Mouse (Mus musculus): Measurements from ENCODE around the gene Parn. TPM values are rescaled to one million over a fixed set of nuclear protein-coding genes. Genes with fewer than 3 reads are reported as not detected.
A peak's percentile ranks its signal among the peaks of the same experiment; 100 is the strongest.
"Not testable (repeated sequence)": the region's sequence is repeated elsewhere in the genome, so short reads cannot be mapped to it uniquely, and the experiment has no call there.

Gene Parn
- polyA plus RNA-seq, 1 experiment from 2014 or later, result 40.9 TPM

GRCm38 (mm10) chr16:13660736-13661135, 7.2 kb downstream of the Parn start:
- Histone ChIP-seq H3K9me3 (ENCODE audit: low read depth, low read length) (no peaks in the 10 kb centered on the region), H3K36me3 (ENCODE audit: insufficient read depth) (peaks cover 51% of the 10 kb centered on the region), H3K4me1 (ENCODE audit: insufficient read depth) (no peaks in the 10 kb centered on the region), H3K27me3 (ENCODE audit: insufficient read depth, low read length) (no peaks in the 10 kb centered on the region), H3K4me2 (no peak overlapping the region), H3K9ac (no peak overlapping the region), H3K4me3 (ENCODE audit: low read depth, low read length) (no peak overlapping the region), H3K27ac (ENCODE audit: low read depth) (no peak overlapping the region)
- no peak for TF ChIP-seq CTCF (IDR thresholded peaks at IDR 0.05; ENCODE audit: low read depth)
- no peak for ATAC-seq (ENCODE audit: insufficient read depth)
- no peak for DNase-seq
- 90% methylated on average over 9 of the region's 9 CpGs for WGBS

- no peak for TF ChIP-seq CTCF (IDR thresholded peaks at IDR 0.05; ENCODE audit: low read depth)
- Histone ChIP-seq H3K4me2 (no peak overlapping the region), H3K4me1 (ENCODE audit: insufficient read depth) (no peaks in the 10 kb centered on the region), H3K36me3 (ENCODE audit: insufficient read depth) (peaks cover 44% of the 10 kb centered on the region), H3K4me3 (ENCODE audit: low read depth, low read length) (no peak overlapping the region), H3K9ac (no peak overlapping the region), H3K9me3 (ENCODE audit: low read depth, low read length) (no peaks in the 10 kb centered on the region), H3K27me3 (ENCODE audit: insufficient read depth, low read length) (no peaks in the 10 kb centered on the region), H3K27ac (ENCODE audit: low read depth) (no peak overlapping the region)
- DNase-seq (no peak), ATAC-seq (ENCODE audit: insufficient read depth) (no peak)
- 87% methylated on average over 3 of the region's 3 CpGs for WGBS
These were observed 9.1 kb downstream of the Parn start for GRCm38 (mm10) chr16:13658886-13659285.

DNA sequence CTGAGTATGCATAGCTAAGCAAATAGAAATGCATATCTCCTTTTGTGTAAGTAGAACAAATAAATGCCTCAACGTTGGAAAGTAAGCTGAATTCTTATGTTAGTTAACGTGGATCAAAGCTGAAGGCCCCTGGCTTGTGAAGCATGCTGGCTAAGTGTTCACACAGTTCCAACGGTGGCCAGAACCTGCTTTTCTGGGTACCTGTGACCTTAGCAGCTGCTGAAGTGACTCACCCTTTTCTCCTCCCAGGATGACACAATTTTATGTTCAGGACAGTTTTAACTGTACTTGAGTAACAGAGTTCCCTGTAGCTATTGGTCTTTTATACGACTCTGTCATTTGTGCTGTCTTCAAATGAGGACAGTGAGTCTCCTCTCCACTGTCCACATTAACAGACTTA, 22.0 kb downstream of the Parn start:
- no peak for ATAC-seq (ENCODE audit: insufficient read depth)
- no peak overlapping the region for H3K4me3 ChIP-seq (ENCODE audit: low read depth, low read length)
- H3K27me3 ChIP-seq (ENCODE audit: insufficient read depth, low read length), result no peaks in the 10 kb centered on the region
- 72% methylated on average over 4 of the region's 4 CpGs for WGBS
- no peak overlapping the region for H3K9ac ChIP-seq
- H3K9me3 ChIP-seq (ENCODE audit: low read depth, low read length), result no peaks in the 10 kb centered on the region
- no peak for TF ChIP-seq CTCF (IDR thresholded peaks at IDR 0.05; ENCODE audit: low read depth)
- H3K4me2 ChIP-seq, result no peak overlapping the region
- no peaks in the 10 kb centered on the region for H3K4me1 ChIP-seq (ENCODE audit: insufficient read depth)
- DNase-seq, result no peak
- peaks cover 46% of the 10 kb centered on the region for H3K36me3 ChIP-seq (ENCODE audit: insufficient read depth)
- H3K27ac ChIP-seq (ENCODE audit: low read depth), result no peak overlapping the region

GRCm38 (mm10) chr16:13644474-13644873, 23.5 kb downstream of the Parn start:
- no peaks in the 10 kb centered on the region for H3K27me3 ChIP-seq (ENCODE audit: insufficient read depth, low read length)
- H3K36me3 ChIP-seq (ENCODE audit: insufficient read depth), result peaks cover 42% of the 10 kb centered on the region
- WGBS, result 87% methylated on average over 3 of the region's 3 CpGs
- H3K27ac ChIP-seq (ENCODE audit: low read depth), result no peak overlapping the region
- H3K9ac ChIP-seq, result no peak overlapping the region
- no peak overlapping the region for H3K4me2 ChIP-seq
- no peak overlapping the region for H3K4me3 ChIP-seq (ENCODE audit: low read depth, low read length)
- no peak for TF ChIP-seq CTCF (IDR thresholded peaks at IDR 0.05; ENCODE audit: low read depth)
- no peaks in the 10 kb centered on the region for H3K4me1 ChIP-seq (ENCODE audit: insufficient read depth)
- ATAC-seq (ENCODE audit: insufficient read depth) (no peak), DNase-seq (no peak)
- H3K9me3 ChIP-seq (ENCODE audit: low read depth, low read length), result no peaks in the 10 kb centered on the region

- no peaks in the 10 kb centered on the region for H3K27me3 ChIP-seq (ENCODE audit: insufficient read depth, low read length)
- WGBS, result 77% methylated on average over 7 of the region's 7 CpGs
These were observed 27.9 kb downstream of the Parn start for GRCm38 (mm10) chr16:13640064-13640463.

GRCm38 (mm10) chr16:13639508-13639907, 28.5 kb downstream of the Parn start:
- H3K4me2 ChIP-seq, result no peak overlapping the region
- no peaks in the 10 kb centered on the region for H3K27me3 ChIP-seq (ENCODE audit: insufficient read depth, low read length)
- H3K9ac ChIP-seq, result no peak overlapping the region
- H3K36me3 ChIP-seq (ENCODE audit: insufficient read depth), result peaks cover 48% of the 10 kb centered on the region
- DNase-seq (no peak), ATAC-seq (ENCODE audit: insufficient read depth) (no peak)
- no peaks in the 10 kb centered on the region for H3K4me1 ChIP-seq (ENCODE audit: insufficient read depth)
- H3K9me3 ChIP-seq (ENCODE audit: low read depth, low read length), result no peaks in the 10 kb centered on the region
- TF ChIP-seq CTCF (IDR thresholded peaks at IDR 0.05; ENCODE audit: low read depth), result no peak
- 83% methylated on average over 5 of the region's 5 CpGs for WGBS
- no peak overlapping the region for H3K4me3 ChIP-seq (ENCODE audit: low read depth, low read length)
- H3K27ac ChIP-seq (ENCODE audit: low read depth), result no peak overlapping the region

More at GRCm38 (mm10) chr16:13640064-13640463, 27.9 kb downstream of the Parn start:
- Histone ChIP-seq H3K4me2 (no peak overlapping the region), H3K27ac (ENCODE audit: low read depth) (no peak overlapping the region), H3K4me3 (ENCODE audit: low read depth, low read length) (no peak overlapping the region), H3K4me1 (ENCODE audit: insufficient read depth) (no peaks in the 10 kb centered on the region), H3K9ac (no peak overlapping the region), H3K36me3 (ENCODE audit: insufficient read depth) (peaks cover 47% of the 10 kb centered on the region), H3K9me3 (ENCODE audit: low read depth, low read length) (no peaks in the 10 kb centered on the region)
- ATAC-seq (ENCODE audit: insufficient read depth) (no peak), DNase-seq (peak; percentile 16)
- peak; percentile 43 for TF ChIP-seq CTCF (IDR thresholded peaks at IDR 0.05; ENCODE audit: low read depth)

GRCm38 (mm10) chr16:13638198-13638597, 29.8 kb downstream of the Parn start:
- not testable (repeated sequence) for H3K27ac ChIP-seq (ENCODE audit: low read depth)

GRCm38 (mm10) chr16:13628345-13628744, 39.6 kb downstream of the Parn start:
- peak; percentile 66 for TF ChIP-seq CTCF (IDR thresholded peaks at IDR 0.05; ENCODE audit: low read depth)
- no peaks in the 10 kb centered on the region for H3K9me3 ChIP-seq (ENCODE audit: low read depth, low read length)
- ATAC-seq (ENCODE audit: insufficient read depth), result 0 out of 2 replicates have a peak, but pooled peaks have one; percentile 31

More at GRCm38 (mm10) chr16:13638198-13638597, 29.8 kb downstream of the Parn start:
- WGBS, result 49% methylated on average over 2 of the region's 2 CpGs
- ATAC-seq (ENCODE audit: insufficient read depth); DNase-seq; H3K9ac ChIP-seq; H3K4me2 ChIP-seq; H3K4me3 ChIP-seq (ENCODE audit: low read depth, low read length); H3K9me3 ChIP-seq (ENCODE audit: low read depth, low read length); H3K4me1 ChIP-seq (ENCODE audit: insufficient read depth); H3K27me3 ChIP-seq (ENCODE audit: insufficient read depth, low read length): not testable (repeated sequence)
- peak; percentile 21; the same call in 1 of the 2 replicates for TF ChIP-seq CTCF (IDR thresholded peaks at IDR 0.05; ENCODE audit: low read depth)
- H3K36me3 ChIP-seq (ENCODE audit: insufficient read depth), result peaks cover 47% of the 10 kb centered on the region

More at GRCm38 (mm10) chr16:13628345-13628744, 39.6 kb downstream of the Parn start:
- no peak overlapping the region for H3K4me2 ChIP-seq
- DNase-seq, result peak; percentile 68
- no peak overlapping the region for H3K27ac ChIP-seq (ENCODE audit: low read depth)
- H3K4me3 ChIP-seq (ENCODE audit: low read depth, low read length), result no peak overlapping the region
- H3K4me1 ChIP-seq (ENCODE audit: insufficient read depth), result no peaks in the 10 kb centered on the region
- peaks cover 36% of the 10 kb centered on the region for H3K36me3 ChIP-seq (ENCODE audit: insufficient read depth)
- no peak overlapping the region for H3K9ac ChIP-seq
- 41% methylated on average over 5 of the region's 5 CpGs for WGBS
- H3K27me3 ChIP-seq (ENCODE audit: insufficient read depth, low read length), result no peaks in the 10 kb centered on the region
